Mouse (Mus musculus): Measurements from ENCODE around the gene Trim33.

The Trim33 gene

GRCm38 (mm10) chr3:103400807-103401206 is 121.7 kb downstream of the Trim33 start:
- DNase-seq (ENCODE audit: low read depth), result no peak

DNA sequence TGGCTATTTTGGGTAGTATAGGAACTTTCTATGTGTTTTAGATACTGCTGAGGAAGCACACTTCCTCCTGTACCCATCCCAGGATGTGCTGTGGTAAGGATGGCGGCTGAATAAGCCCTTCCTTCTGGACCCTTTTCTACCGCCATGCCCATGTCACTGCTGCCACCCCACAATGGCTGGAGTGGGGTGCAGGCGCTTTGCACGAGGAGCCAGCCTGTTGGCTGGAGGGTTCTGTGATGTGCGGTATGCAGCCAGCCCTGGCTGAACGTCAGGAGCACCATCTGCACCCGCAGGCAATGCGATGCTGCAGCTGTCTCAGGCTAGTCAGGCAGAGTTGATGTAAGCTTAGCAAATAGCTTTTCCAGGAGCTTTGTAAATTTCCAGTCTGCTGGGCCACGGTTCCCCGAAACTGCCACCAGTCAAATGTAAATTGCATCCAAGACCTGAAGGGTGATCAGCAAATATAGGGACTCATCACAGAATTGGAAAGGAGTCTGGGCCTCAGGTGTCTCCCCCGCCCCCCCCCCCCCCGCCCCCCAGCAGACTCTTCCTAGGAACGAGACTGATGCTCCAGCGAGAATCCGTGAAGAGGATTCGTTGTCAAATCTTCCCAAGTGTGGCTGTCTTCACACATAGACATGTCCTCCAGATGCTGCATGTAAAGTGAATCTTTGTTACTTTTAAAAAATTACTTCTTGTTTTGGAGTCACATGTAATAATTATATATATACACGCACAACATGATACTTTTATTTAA is 122.4 kb downstream of the Trim33 start:
- no peak for DNase-seq (ENCODE audit: low read depth)

- DNase-seq (ENCODE audit: low read depth), result no peak
Measured at GRCm38 (mm10) chr3:103402212-103402611, 123.1 kb downstream of the Trim33 start.

DNA sequence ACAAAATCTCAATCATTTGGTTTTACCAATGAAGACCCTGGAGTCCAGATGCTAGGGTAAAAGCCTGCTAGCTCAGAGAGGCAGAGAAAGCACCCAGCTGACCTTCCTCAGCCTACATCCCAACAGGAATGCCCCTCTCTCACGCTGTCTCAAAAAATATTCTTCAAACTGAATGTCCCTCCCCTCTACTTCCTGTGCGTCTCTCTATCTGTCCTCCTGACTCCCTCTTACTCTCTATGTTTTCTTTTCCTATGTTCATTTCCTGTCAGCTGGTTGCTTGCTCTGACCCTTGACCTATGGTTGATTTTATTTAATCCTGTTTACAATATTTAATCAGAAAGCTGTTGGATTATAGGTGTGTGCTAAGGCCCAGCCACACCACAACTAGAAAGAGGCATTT is 126.0 kb downstream of the Trim33 start:
- DNase-seq (ENCODE audit: low read depth), result no peak

DNA sequence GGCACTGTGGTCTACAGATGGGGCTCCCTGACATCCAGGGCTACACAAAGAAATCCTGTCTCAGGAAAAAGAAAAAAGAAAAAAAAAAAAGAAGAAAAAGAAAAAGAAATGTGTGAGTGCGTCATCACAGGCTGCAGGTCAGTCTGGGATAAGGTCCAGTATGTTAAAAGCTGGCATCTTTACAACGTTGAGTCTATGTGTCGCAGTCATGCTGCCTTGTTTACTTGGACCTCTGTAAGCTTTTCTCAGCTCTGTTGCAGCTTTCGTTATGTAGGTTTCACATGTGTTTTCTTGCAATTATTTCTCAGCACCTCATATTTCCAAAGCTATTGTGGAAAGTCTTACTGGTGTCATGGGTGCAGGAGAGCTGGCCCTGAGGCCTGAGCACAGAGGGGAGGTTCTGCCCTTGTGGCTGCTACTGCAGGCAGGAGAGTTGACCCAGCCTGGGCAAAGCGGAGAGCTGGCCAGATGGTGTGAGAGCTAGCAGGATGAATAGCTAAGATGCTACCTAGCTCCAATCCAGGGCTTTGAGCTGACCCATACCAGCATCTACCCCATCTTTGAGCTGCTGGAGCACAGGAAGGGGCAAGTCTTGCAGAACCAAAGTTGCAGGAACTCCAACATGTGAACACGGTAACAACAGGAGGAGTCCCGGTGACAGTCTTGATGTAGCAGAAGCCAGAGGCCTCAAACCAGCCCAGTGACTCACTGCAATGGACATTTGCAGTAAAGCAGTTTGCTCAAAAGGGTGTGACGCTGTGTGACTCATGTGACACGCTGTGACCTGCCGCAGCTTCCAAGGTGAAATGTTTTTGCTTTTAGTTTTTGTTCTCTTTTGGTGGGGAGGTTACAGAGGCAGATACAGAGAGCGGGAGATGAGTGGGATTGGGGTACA is 127.0 kb downstream of the Trim33 start:
- no peak for DNase-seq (ENCODE audit: low read depth)
